Mouse (Mus musculus): ENCODE results near the gene Ide. TPM values are rescaled to one million over a fixed set of nuclear protein-coding genes. Genes with fewer than 3 reads are reported as not detected.
A peak's percentile ranks its signal among the peaks of the same experiment; 100 is the strongest.

Ide gene
- total RNA-seq, 2 experiments from 2014 or later = 79.5 to 144 TPM

DNA sequence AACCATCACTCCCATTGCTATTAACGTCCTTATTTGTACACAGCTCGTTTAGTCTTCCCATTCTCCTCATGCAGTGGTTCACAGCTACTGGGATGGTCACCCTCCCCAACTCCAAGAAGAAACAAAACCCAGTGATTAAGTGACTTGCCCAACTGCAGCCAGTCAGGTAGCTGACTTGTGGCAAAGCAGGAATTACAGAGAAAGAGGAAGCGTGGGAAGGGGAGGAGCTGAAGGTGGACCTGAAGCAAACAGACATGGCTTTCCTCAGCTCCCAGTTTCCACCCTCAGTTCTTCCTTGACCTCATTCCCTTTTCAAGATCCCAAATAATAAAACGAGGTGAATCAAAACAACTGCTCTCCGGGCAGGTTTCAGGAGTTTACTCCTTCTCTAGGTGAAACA, 2.8 kb upstream of the Ide start:
- ATAC-seq (replicated peaks; ENCODE audit: poor library complexity) = peak; percentile 44; the same call in 1 of the 2 replicates

- no peak for ATAC-seq (replicated peaks; ENCODE audit: poor library complexity)
Observed at GRCm38 (mm10) chr19:37335392-37335791, 2.3 kb downstream of the Ide start.

GRCm38 (mm10) chr19:37333357-37333756, 4.3 kb downstream of the Ide start:
- peak; percentile 84 for ATAC-seq (replicated peaks; ENCODE audit: poor library complexity)

DNA sequence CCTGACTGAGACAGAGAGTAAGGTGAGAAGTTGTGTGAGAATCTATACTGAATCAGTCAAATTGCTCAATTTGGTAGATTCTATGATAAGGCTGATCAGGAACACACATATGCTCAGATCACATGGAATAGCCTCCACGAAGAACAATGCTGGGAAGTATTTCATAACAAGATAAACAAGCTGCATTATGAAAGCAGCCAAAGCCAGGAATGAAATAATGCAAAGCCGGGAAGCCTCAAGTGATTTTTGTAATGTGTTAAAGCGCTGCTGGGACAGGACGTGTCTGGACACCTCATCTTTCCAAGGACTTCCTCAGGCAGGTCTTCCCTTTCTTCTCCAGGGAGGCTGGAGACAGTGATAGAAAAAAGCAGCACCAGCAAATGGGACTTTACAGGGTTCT, 4.9 kb downstream of the Ide start:
- no peak for ATAC-seq (replicated peaks; ENCODE audit: poor library complexity)

- no peak for ATAC-seq (replicated peaks; ENCODE audit: poor library complexity)
Observed at GRCm38 (mm10) chr19:37327216-37327615, 10.4 kb downstream of the Ide start.

GRCm38 (mm10) chr19:37323566-37323965, 14.1 kb downstream of the Ide start:
- no peak for ATAC-seq (replicated peaks; ENCODE audit: poor library complexity)

GRCm38 (mm10) chr19:37320802-37321619, 16.6 kb downstream of the Ide start:
- ATAC-seq (replicated peaks; ENCODE audit: poor library complexity) = peak; percentile 80

- ATAC-seq (replicated peaks; ENCODE audit: poor library complexity) = peak; percentile 59
Observed at GRCm38 (mm10) chr19:37317359-37317758, 20.3 kb downstream of the Ide start.

GRCm38 (mm10) chr19:37315091-37315490, 22.6 kb downstream of the Ide start:
- ATAC-seq (replicated peaks; ENCODE audit: poor library complexity) = no peak

DNA sequence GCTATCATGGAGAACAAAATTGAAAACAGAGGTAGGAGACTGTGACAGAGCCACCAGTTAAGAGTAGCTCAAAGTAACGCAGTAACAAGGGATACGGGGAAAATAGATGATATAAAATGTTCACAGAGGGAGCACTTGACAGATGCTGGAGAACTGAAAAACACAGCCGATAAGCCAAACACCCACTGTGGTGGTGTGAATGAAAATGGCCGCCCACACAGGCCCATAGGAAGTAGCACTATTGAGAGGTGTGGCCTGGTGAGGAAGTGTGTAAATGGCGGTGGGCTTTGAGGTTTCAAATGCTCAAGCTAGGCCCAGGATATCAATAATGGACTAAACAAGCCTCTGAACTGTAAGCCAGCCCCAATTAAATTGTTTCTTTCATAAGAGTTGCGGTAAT, 26.2 kb downstream of the Ide start:
- no peak for ATAC-seq (replicated peaks; ENCODE audit: poor library complexity)

GRCm38 (mm10) chr19:37310133-37310532, 27.5 kb downstream of the Ide start:
- no peak for ATAC-seq (replicated peaks; ENCODE audit: poor library complexity)

- ATAC-seq (replicated peaks; ENCODE audit: poor library complexity) = no peak
Observed at GRCm38 (mm10) chr19:37308941-37309340, 28.7 kb downstream of the Ide start.

DNA sequence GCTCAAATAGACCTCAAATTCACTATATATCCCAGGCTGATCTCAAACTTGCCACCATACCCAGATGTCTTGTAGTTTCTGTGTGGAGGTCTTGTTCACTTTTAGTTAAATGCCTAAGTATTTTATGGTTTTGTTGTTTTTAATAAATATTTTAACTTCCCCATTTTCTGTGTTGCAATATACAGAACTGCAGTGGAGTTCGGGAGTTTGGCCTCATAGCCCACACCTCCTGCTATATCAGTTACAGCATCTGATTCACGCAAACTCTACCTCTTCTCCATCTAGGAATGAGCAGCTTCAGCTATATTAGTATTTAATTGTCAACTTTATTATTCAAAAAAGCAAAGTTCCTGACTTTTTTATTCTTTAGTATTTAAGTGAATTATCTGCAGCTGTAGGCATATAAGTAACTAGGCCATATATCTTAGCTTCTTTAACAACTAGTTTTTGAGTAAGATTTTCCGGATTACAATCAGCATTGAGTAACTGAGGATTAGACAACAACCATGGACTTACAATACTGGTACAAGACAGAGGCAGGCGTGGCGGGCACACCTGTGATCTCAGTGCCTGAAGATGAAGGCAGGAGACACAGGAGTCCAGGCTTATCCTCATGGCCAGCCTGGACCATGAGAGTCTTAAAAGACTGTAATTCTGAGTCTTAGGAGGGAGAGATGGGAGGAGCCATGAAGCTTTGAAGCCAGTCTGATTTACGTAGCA, 29.7 kb downstream of the Ide start:
- peak; percentile 50; the same call in 1 of the 2 replicates for ATAC-seq (replicated peaks; ENCODE audit: poor library complexity)

GRCm38 (mm10) chr19:37306176-37306575, 31.5 kb downstream of the Ide start:
- ATAC-seq (replicated peaks; ENCODE audit: poor library complexity) = no peak

DNA sequence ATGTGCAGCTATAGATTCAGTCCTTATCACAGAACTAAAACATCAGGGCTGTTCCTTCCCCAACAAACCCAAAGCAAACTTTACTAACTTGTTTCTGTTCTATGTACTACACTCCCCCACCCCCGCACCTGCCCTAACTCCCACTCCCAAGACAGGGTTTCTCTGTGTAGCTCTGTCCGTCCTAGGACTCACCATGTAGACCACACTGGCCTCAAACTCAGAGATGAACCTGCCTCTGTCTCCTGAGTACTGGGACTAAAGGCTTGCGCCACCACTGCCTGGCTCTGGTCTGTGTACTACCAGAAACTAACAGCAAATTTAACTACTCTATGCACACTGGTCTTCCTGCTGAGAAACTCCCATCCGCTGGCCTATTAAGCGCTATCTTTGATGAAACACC, 32.8 kb downstream of the Ide start:
- no peak for ATAC-seq (replicated peaks; ENCODE audit: poor library complexity)

DNA sequence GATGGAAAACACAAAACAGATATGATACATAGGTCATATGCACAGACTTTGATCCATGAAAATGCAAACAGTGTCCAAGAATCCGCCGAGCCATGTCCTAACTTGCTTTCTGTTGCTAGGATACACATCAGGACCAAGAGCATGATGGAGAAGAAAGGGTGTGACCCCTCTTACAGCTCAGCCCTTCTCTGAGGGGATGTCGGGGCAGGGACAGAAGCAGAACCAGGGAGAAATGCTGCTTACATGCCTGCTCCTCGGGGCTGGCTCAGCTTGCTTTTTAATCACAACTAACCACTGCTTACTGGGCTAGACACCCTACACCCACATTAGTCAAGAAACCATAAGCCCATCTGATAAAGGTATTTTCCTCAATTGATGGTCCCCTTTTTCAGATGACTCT, 33.6 kb downstream of the Ide start:
- ATAC-seq (replicated peaks; ENCODE audit: poor library complexity) = no peak

GRCm38 (mm10) chr19:37301733-37302132, 35.9 kb downstream of the Ide start:
- peak; percentile 46 for ATAC-seq (replicated peaks; ENCODE audit: poor library complexity)

GRCm38 (mm10) chr19:37291676-37292075, 46.0 kb downstream of the Ide start:
- ATAC-seq (replicated peaks; ENCODE audit: poor library complexity) = no peak

DNA sequence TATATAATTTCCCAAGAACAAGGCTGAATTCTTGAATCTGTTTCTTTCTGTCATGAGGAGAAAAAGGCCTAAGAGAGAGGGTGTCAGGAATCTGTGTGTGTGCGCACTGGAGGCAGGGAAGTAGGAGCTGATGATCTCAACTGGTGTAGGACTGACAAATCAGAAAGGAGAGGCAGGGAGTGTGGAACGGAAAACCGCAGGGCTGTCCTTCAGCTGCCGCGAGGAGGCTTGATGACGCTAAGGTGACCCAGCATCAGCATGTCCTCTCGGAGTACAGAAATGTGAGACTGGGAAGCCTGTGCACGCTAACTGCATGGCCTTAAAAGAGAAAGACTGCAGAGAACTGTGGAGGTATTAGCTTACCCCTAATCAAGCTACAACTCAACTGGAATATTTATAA, 46.7 kb downstream of the Ide start:
- peak; percentile 92 for ATAC-seq (replicated peaks; ENCODE audit: poor library complexity)

- peak; percentile 44; the same call in 1 of the 2 replicates for ATAC-seq (replicated peaks; ENCODE audit: poor library complexity)
Observed at GRCm38 (mm10) chr19:37284775-37285174, 52.9 kb downstream of the Ide start.

GRCm38 (mm10) chr19:37283166-37283565, 54.5 kb downstream of the Ide start:
- no peak for ATAC-seq (replicated peaks; ENCODE audit: poor library complexity)

GRCm38 (mm10) chr19:37281710-37282109, 55.9 kb downstream of the Ide start:
- no peak for ATAC-seq (replicated peaks; ENCODE audit: poor library complexity)

Measured in megakaryocyte progenitor cell, adult 5-6 weeks (primary cell).